Mouse (Mus musculus) megakaryocyte progenitor cell, adult 5-6 weeks (primary cell): ENCODE results near the gene Oscp1. TPM values are rescaled to one million over a fixed set of nuclear protein-coding genes. Genes with fewer than 3 reads are reported as not detected.

Experiments
- total RNA-seq, 2 experiments: library from RNA; stranded (forward) in 1 of 2; stranded (reverse) in 1 of 2; fragments of 157-497, 149-512 nt in 1 of 2; fragments of 200-1000 nt in 1 of 2; gene quantifications; 2 replicates each; pipeline versions ENCODE4 v1.2.3 to v1.2.4; 2015 to 2017

The Oscp1 gene
- total RNA-seq, 2 experiments from 2014 or later: 15.5 to 31.9 TPM

Other genes with a start within 250 kb of the Oscp1 start
- 118 and 119 TPM in 2 replicates for gene Csf3r, start 34.0 kb upstream of the Oscp1 start, total RNA-seq (2015)
- gene Csf3r, start 34.0 kb upstream of the Oscp1 start, total RNA-seq (2017): 75.0 and 76.9 TPM in 2 replicates
- 196 and 200 TPM in 2 replicates for gene Mrps15, start 11.6 kb upstream of the Oscp1 start, total RNA-seq (2015)
- gene Mrps15, start 11.6 kb upstream of the Oscp1 start, total RNA-seq (2017): 76.1 and 90.5 TPM in 2 replicates
- gene Lsm10, start 38.1 kb downstream of the Oscp1 start, total RNA-seq (2015): 20.4 and 25.1 TPM in 2 replicates
- 14.7 and 15.9 TPM in 2 replicates for gene Lsm10, start 38.1 kb downstream of the Oscp1 start, total RNA-seq (2017)
- 6.5 and 7.3 TPM in 2 replicates for gene Stk40, start 45.4 kb downstream of the Oscp1 start, total RNA-seq (2015)
- 5.9 and 6.0 TPM in 2 replicates for gene Stk40, start 45.4 kb downstream of the Oscp1 start, total RNA-seq (2017)
- gene Eva1b, start 89.2 kb downstream of the Oscp1 start, total RNA-seq (2015): 0.12 and 0.94 TPM in 2 replicates
- 1.7 TPM in 1 of 2 replicates, not detected in the other for gene Eva1b, start 89.2 kb downstream of the Oscp1 start, total RNA-seq (2017)
- gene Sh3d21, start 104.9 kb downstream of the Oscp1 start, total RNA-seq (2015): 0.07 and 0.91 TPM in 2 replicates
- 0.14 TPM in 1 of 2 replicates, not detected in the other for gene Sh3d21, start 104.9 kb downstream of the Oscp1 start, total RNA-seq (2017)
- 172 and 184 TPM in 2 replicates for gene Thrap3, start 144.2 kb downstream of the Oscp1 start, total RNA-seq (2015)
- gene Thrap3, start 144.2 kb downstream of the Oscp1 start, total RNA-seq (2017): 286 and 377 TPM in 2 replicates
- 18.8 and 21.1 TPM in 2 replicates for gene Map7d1, start 197.8 kb downstream of the Oscp1 start, total RNA-seq (2015)
- gene Map7d1, start 197.8 kb downstream of the Oscp1 start, total RNA-seq (2017): 35.8 and 39.6 TPM in 2 replicates
- 33.5 and 38.5 TPM in 2 replicates for gene Trappc3, start 203.8 kb downstream of the Oscp1 start, total RNA-seq (2015)
- gene Trappc3, start 203.8 kb downstream of the Oscp1 start, total RNA-seq (2017): 54.6 and 61.8 TPM in 2 replicates
- not detected in 2 replicates for gene Col8a2, start 228.2 kb downstream of the Oscp1 start, total RNA-seq (2015)
- gene Col8a2, start 228.2 kb downstream of the Oscp1 start, total RNA-seq (2017): not detected in 2 replicates